Mouse (Mus musculus) testis, adult 2 months (tissue): ENCODE measurements at regions not wholly inside any gene's neighbourhood (a gene's known extent, or its start where the extent isn't known, plus 50 kb on each side); places are given as distances from the start of the nearest gene placed in this dataset.

ENCODE experiments used
- H3K27ac ChIP-seq: fragments of 200-500 bp; 2 replicates; pipeline ENCODE4 v1.5.1; 2012; ENCODE audit warnings: low read depth, low read length; ENCODE audit not compliant: control insufficient read depth, insufficient read depth
- H3K27me3 ChIP-seq: fragments of 200-500 bp; 2 replicates; pipeline ENCODE4 v1.6.1; 2012; ENCODE audit warnings: mild to moderate bottlenecking, low read length, moderate library complexity; ENCODE audit not compliant: control insufficient read depth, insufficient read depth
- H3K36me3 ChIP-seq: fragments of 200-500 bp; 2 replicates; pipeline ENCODE4 v1.6.1; 2012; ENCODE audit warnings: mild to moderate bottlenecking, low read length; ENCODE audit not compliant: control insufficient read depth, insufficient read depth
- H3K4me1 ChIP-seq: fragments of 200-500 bp; 2 replicates; pipeline ENCODE4 v1.6.1; 2012; ENCODE audit warnings: low read length; ENCODE audit not compliant: control insufficient read depth, insufficient read depth
- H3K4me3 ChIP-seq: fragments of 200-500 bp; 2 replicates; pipeline ENCODE4 v1.5.1; 2012; ENCODE audit warnings: low read depth, mild to moderate bottlenecking, low read length, moderate library complexity, mixed read lengths; ENCODE audit not compliant: control insufficient read depth
- CTCF ChIP-seq: fragments of 200-500 bp; IDR thresholded peaks from 2 replicates; pipeline ENCODE4 v1.5.1; 2012; ENCODE audit warnings: low read depth, mild to moderate bottlenecking, inconsistent platforms, low read length, moderate library complexity; ENCODE audit not compliant: control insufficient read depth, insufficient read depth, insufficient replicate concordance
- POLR2A ChIP-seq: fragments of 200-500 bp; IDR thresholded peaks from 2 replicates; pipeline ENCODE4 v1.6.1; 2012; ENCODE audit warnings: low read depth, mild to moderate bottlenecking, inconsistent platforms, low read length, moderate library complexity; ENCODE audit not compliant: control insufficient read depth

GRCm38 (mm10) chr19:32975303-32975702 lies 218.0 kb downstream of the Pten start:
- Histone ChIP-seq H3K27me3 (no peaks in the 10 kb centered on the region), H3K27ac (no peak overlapping the region), H3K36me3 (no peaks in the 10 kb centered on the region), H3K4me1 (no peaks in the 10 kb centered on the region; the same call in 1 of the 2 replicates), H3K4me3 (no peak overlapping the region)
- TF ChIP-seq CTCF (no peak), POLR2A (no peak)

GRCm38 (mm10) chr19:32976507-32976906 lies 219.2 kb downstream of the Pten start:
- TF ChIP-seq POLR2A (no peak), CTCF (no peak)
- H3K4me1 ChIP-seq: no peaks in the 10 kb centered on the region; the same call in 1 of the 2 replicates
- no peak overlapping the region for H3K4me3 ChIP-seq
- no peaks in the 10 kb centered on the region for H3K36me3 ChIP-seq
- H3K27me3 ChIP-seq: no peaks in the 10 kb centered on the region
- H3K27ac ChIP-seq: no peak overlapping the region

- TF ChIP-seq POLR2A: no peak
- no peak for TF ChIP-seq CTCF
- H3K36me3 ChIP-seq: no peaks in the 10 kb centered on the region
- H3K27me3 ChIP-seq: no peaks in the 10 kb centered on the region
- no peaks in the 10 kb centered on the region; the same call in 1 of the 2 replicates for H3K4me1 ChIP-seq
- no peak overlapping the region for H3K27ac ChIP-seq
- H3K4me3 ChIP-seq: no peak overlapping the region
Measured at GRCm38 (mm10) chr19:32978037-32978745, 220.9 kb downstream of the Pten start.

GRCm38 (mm10) chr19:32980142-32980541 lies 222.8 kb downstream of the Pten start:
- Histone ChIP-seq H3K27me3 (no peaks in the 10 kb centered on the region), H3K27ac (no peak overlapping the region), H3K4me3 (no peak overlapping the region), H3K4me1 (no peaks in the 10 kb centered on the region), H3K36me3 (no peaks in the 10 kb centered on the region)
- TF ChIP-seq POLR2A (no peak), CTCF (no peak)

GRCm38 (mm10) chr19:32988713-32989112 lies 231.4 kb downstream of the Pten start:
- Histone ChIP-seq H3K36me3 (no peaks in the 10 kb centered on the region), H3K27me3 (no peaks in the 10 kb centered on the region), H3K27ac (no peak overlapping the region), H3K4me1 (no peaks in the 10 kb centered on the region), H3K4me3 (no peak overlapping the region)
- TF ChIP-seq CTCF (no peak), POLR2A (no peak)

- Histone ChIP-seq H3K27ac (no peak overlapping the region), H3K4me3 (no peak overlapping the region), H3K4me1 (no peaks in the 10 kb centered on the region), H3K36me3 (no peaks in the 10 kb centered on the region), H3K27me3 (no peaks in the 10 kb centered on the region)
- TF ChIP-seq POLR2A: no peak
- TF ChIP-seq CTCF: no peak
Measured at GRCm38 (mm10) chr19:32989346-32989745, 232.0 kb downstream of the Pten start.

GRCm38 (mm10) chr19:32990576-32990975 lies 233.3 kb downstream of the Pten start:
- Histone ChIP-seq H3K27me3 (no peaks in the 10 kb centered on the region), H3K4me1 (no peaks in the 10 kb centered on the region), H3K4me3 (no peak overlapping the region), H3K27ac (peak overlapping the region; percentile 25; the same call in 1 of the 2 replicates), H3K36me3 (no peaks in the 10 kb centered on the region)
- TF ChIP-seq CTCF (no peak), POLR2A (no peak)

GRCm38 (mm10) chr19:32998576-32999170 lies 241.4 kb downstream of the Pten start:
- no peak for TF ChIP-seq CTCF
- TF ChIP-seq POLR2A: no peak

More at GRCm38 (mm10) chr19:32998576-32999170, 241.4 kb downstream of the Pten start:
- Histone ChIP-seq H3K4me1 (no peaks in the 10 kb centered on the region), H3K36me3 (no peaks in the 10 kb centered on the region), H3K27me3 (no peaks in the 10 kb centered on the region), H3K4me3 (no peak overlapping the region), H3K27ac (no peak overlapping the region)
